Mouse (Mus musculus): ENCODE data around the gene 4930402H24Rik. TPM values are rescaled to one million over a fixed set of nuclear protein-coding genes. Genes with fewer than 3 reads are reported as not detected.
"Not testable (repeated sequence)": the region's sequence is repeated elsewhere in the genome, so short reads cannot be mapped to it uniquely, and the experiment has no call there.

The 4930402H24Rik gene
- polyA plus RNA-seq, 1 experiment: 71.8 TPM

GRCm38 (mm10) chr2:130828668-130829067 is 77.5 kb downstream of the 4930402H24Rik start:
- Histone ChIP-seq H3K4me1 (ENCODE audit: control insufficient read depth, insufficient read depth, low read length) (no peaks in the 10 kb centered on the region), H3K27me3 (ENCODE audit: control insufficient read depth, insufficient read depth, low read length) (no peaks in the 10 kb centered on the region), H3K36me3 (ENCODE audit: control insufficient read depth, insufficient read depth, low read length) (no peaks in the 10 kb centered on the region), H3K4me3 (ENCODE audit: control insufficient read depth, low read depth, low read length) (no peak overlapping the region), H3K27ac (ENCODE audit: control insufficient read depth, insufficient read depth, low read depth, low read length) (no peak overlapping the region)
- TF ChIP-seq POLR2A (IDR thresholded peaks at IDR 0.05; ENCODE audit: control insufficient read depth, low read depth, low read length) (no peak), CTCF (IDR thresholded peaks at IDR 0.05; ENCODE audit: control insufficient read depth, insufficient read depth, insufficient replicate concordance, low read depth, low read length) (no peak)

- H3K4me1 ChIP-seq (ENCODE audit: control insufficient read depth, insufficient read depth, low read length); H3K4me3 ChIP-seq (ENCODE audit: control insufficient read depth, low read depth, low read length); H3K27ac ChIP-seq (ENCODE audit: control insufficient read depth, insufficient read depth, low read depth, low read length); H3K27me3 ChIP-seq (ENCODE audit: control insufficient read depth, insufficient read depth, low read length); H3K36me3 ChIP-seq (ENCODE audit: control insufficient read depth, insufficient read depth, low read length): not testable (repeated sequence)
These were observed 78.1 kb downstream of the 4930402H24Rik start for GRCm38 (mm10) chr2:130828066-130828465.

- H3K36me3 ChIP-seq (ENCODE audit: control insufficient read depth, insufficient read depth, low read length): no peaks in the 10 kb centered on the region
- no peaks in the 10 kb centered on the region for H3K4me1 ChIP-seq (ENCODE audit: control insufficient read depth, insufficient read depth, low read length)
- H3K4me3 ChIP-seq (ENCODE audit: control insufficient read depth, low read depth, low read length): no peak overlapping the region
- TF ChIP-seq POLR2A (IDR thresholded peaks at IDR 0.05; ENCODE audit: control insufficient read depth, low read depth, low read length) (no peak), CTCF (IDR thresholded peaks at IDR 0.05; ENCODE audit: control insufficient read depth, insufficient read depth, insufficient replicate concordance, low read depth, low read length) (no peak)
- no peak overlapping the region for H3K27ac ChIP-seq (ENCODE audit: control insufficient read depth, insufficient read depth, low read depth, low read length)
- H3K27me3 ChIP-seq (ENCODE audit: control insufficient read depth, insufficient read depth, low read length): no peaks in the 10 kb centered on the region
These were observed 78.8 kb downstream of the 4930402H24Rik start for GRCm38 (mm10) chr2:130827410-130827809.

GRCm38 (mm10) chr2:130818838-130819647 is 87.2 kb downstream of the 4930402H24Rik start:
- Histone ChIP-seq H3K27me3 (ENCODE audit: control insufficient read depth, insufficient read depth, low read length) (no peaks in the 10 kb centered on the region), H3K27ac (ENCODE audit: control insufficient read depth, insufficient read depth, low read depth, low read length) (no peak overlapping the region; the same call in 1 of the 2 replicates), H3K4me1 (ENCODE audit: control insufficient read depth, insufficient read depth, low read length) (no peaks in the 10 kb centered on the region), H3K36me3 (ENCODE audit: control insufficient read depth, insufficient read depth, low read length) (no peaks in the 10 kb centered on the region; the same call in 1 of the 2 replicates), H3K4me3 (ENCODE audit: control insufficient read depth, low read depth, low read length) (no peak overlapping the region)
- TF ChIP-seq POLR2A (IDR thresholded peaks at IDR 0.05; ENCODE audit: control insufficient read depth, low read depth, low read length) (no peak), CTCF (IDR thresholded peaks at IDR 0.05; ENCODE audit: control insufficient read depth, insufficient read depth, insufficient replicate concordance, low read depth, low read length) (no peak)

- Histone ChIP-seq H3K4me3 (ENCODE audit: control insufficient read depth, low read depth, low read length) (no peak overlapping the region), H3K4me1 (ENCODE audit: control insufficient read depth, insufficient read depth, low read length) (no peaks in the 10 kb centered on the region), H3K27me3 (ENCODE audit: control insufficient read depth, insufficient read depth, low read length) (no peaks in the 10 kb centered on the region), H3K36me3 (ENCODE audit: control insufficient read depth, insufficient read depth, low read length) (no peaks in the 10 kb centered on the region; the same call in 1 of the 2 replicates), H3K27ac (ENCODE audit: control insufficient read depth, insufficient read depth, low read depth, low read length) (no peak overlapping the region)
- TF ChIP-seq CTCF (IDR thresholded peaks at IDR 0.05; ENCODE audit: control insufficient read depth, insufficient read depth, insufficient replicate concordance, low read depth, low read length) (no peak), POLR2A (IDR thresholded peaks at IDR 0.05; ENCODE audit: control insufficient read depth, low read depth, low read length) (no peak)
These were observed 88.3 kb downstream of the 4930402H24Rik start for GRCm38 (mm10) chr2:130817865-130818264.

GRCm38 (mm10) chr2:130816205-130816604 is 90.0 kb downstream of the 4930402H24Rik start:
- Histone ChIP-seq H3K4me1 (ENCODE audit: control insufficient read depth, insufficient read depth, low read length) (no peaks in the 10 kb centered on the region), H3K27me3 (ENCODE audit: control insufficient read depth, insufficient read depth, low read length) (no peaks in the 10 kb centered on the region), H3K4me3 (ENCODE audit: control insufficient read depth, low read depth, low read length) (no peak overlapping the region), H3K27ac (ENCODE audit: control insufficient read depth, insufficient read depth, low read depth, low read length) (no peak overlapping the region), H3K36me3 (ENCODE audit: control insufficient read depth, insufficient read depth, low read length) (no peaks in the 10 kb centered on the region; the same call in none of the 2 replicates)
- TF ChIP-seq CTCF (IDR thresholded peaks at IDR 0.05; ENCODE audit: control insufficient read depth, insufficient read depth, insufficient replicate concordance, low read depth, low read length) (no peak), POLR2A (IDR thresholded peaks at IDR 0.05; ENCODE audit: control insufficient read depth, low read depth, low read length) (no peak)

- no peaks in the 10 kb centered on the region for H3K4me1 ChIP-seq (ENCODE audit: control insufficient read depth, insufficient read depth, low read length)
- H3K36me3 ChIP-seq (ENCODE audit: control insufficient read depth, insufficient read depth, low read length): no peaks in the 10 kb centered on the region; the same call in none of the 2 replicates
- H3K27ac ChIP-seq (ENCODE audit: control insufficient read depth, insufficient read depth, low read depth, low read length): no peak overlapping the region
- no peaks in the 10 kb centered on the region for H3K27me3 ChIP-seq (ENCODE audit: control insufficient read depth, insufficient read depth, low read length)
- no peak overlapping the region for H3K4me3 ChIP-seq (ENCODE audit: control insufficient read depth, low read depth, low read length)
- TF ChIP-seq POLR2A (IDR thresholded peaks at IDR 0.05; ENCODE audit: control insufficient read depth, low read depth, low read length) (no peak), CTCF (IDR thresholded peaks at IDR 0.05; ENCODE audit: control insufficient read depth, insufficient read depth, insufficient replicate concordance, low read depth, low read length) (no peak)
These were observed 91.7 kb downstream of the 4930402H24Rik start for GRCm38 (mm10) chr2:130814492-130814891.
